Mouse (Mus musculus) neutrophil, adult 59 days (primary cell): ENCODE measurements around the gene Os9. TPM values are rescaled to one million over a fixed set of nuclear protein-coding genes. Genes with fewer than 3 reads are reported as not detected.

Source experiments
- total RNA-seq, 2 experiments: library from RNA; stranded (reverse); gene quantifications; 1 replicate in 1 of 2; 2 replicates in 1 of 2; pipeline ENCODE4 v1.2.4; 2023

Gene Os9
- total RNA-seq, result 100 to 1,000 TPM; 106 to 107 TPM

DNA sequence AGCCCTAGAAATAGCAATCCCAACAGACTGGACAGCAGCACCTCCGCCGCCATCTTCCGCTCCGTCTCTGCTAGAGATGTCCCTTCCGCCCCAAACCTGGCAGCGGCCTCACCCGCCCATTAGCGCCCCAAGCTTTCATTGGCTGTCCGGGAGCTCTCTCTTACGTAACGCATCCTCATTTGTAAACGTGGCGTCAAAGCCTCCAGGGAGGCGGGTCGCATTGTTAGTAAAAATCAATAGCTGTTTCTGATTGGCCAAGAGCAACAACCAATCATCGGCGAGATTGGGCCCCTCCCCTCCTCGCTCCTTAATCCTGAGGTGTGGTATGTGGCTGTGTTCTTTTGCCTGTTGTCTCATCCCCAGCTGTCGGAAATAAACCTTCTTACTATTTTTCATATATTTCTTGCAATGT is at the start of gene Os9:
Os9 (minus strand) TSS at position 66 of the 412 bp plus-strand sequence.

DNA sequence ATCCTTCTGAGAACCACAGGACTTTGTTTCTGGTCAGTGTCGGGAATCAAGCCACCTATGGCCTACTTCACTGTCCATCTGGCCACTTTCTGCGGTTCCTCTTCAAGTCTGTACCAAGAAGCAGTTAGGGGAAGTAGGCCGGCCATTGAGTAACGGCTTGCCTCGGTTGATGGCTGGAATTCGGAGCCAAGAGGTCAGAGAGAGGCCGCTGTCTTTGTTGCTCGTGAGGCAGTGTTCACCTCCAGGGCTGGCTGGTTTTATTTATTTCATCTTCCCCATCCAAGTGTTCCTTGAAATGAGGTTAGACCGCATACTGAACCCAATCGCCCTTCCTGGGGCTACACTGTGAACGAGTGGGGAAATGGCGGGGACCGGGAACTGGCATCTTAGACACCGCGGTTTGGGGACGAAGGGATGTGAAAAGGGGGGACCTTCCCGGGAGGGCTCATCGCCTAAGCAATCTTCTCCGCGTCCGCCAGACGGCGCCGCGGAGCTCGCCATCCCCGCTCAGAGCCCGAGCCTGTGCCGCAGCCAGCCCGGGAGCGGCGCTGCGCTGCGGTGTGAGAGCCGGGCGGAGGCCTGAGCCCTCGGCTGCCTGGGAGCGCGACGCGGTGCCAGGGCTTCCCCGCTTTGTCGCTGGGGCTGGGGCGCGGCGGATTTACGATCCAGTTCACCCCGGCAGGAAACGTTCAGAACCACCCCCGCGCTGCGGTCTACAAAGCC is 43.9 kb upstream of the Os9 start, which contains the start of gene B4galnt1:
B4galnt1 (plus strand) TSS at position 595 of the 723 bp plus-strand sequence.

DNA sequence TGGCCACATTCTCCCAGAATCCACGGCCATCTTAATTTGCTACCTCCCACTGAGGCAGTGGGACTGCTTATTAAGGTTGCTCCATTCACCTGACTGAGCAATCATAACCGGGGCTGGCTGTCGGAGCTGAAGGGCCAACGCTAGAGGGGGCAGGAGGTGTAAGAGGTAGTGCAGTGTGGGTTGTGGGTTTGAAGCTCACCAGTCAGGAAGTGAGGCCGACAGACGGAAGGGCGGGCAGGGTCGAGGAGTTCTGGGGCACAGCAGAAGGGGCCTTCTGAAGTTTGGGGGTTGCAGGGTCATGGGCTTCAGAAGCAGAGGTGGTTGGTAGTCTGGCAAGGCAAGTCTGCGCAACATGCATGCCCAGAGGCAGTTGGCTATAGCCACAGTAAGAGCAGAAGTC is 45.9 kb downstream of the Os9 start, which contains the start of gene Agap2:
Agap2 (plus strand) TSS at position 205 of the 400 bp plus-strand sequence.

DNA sequence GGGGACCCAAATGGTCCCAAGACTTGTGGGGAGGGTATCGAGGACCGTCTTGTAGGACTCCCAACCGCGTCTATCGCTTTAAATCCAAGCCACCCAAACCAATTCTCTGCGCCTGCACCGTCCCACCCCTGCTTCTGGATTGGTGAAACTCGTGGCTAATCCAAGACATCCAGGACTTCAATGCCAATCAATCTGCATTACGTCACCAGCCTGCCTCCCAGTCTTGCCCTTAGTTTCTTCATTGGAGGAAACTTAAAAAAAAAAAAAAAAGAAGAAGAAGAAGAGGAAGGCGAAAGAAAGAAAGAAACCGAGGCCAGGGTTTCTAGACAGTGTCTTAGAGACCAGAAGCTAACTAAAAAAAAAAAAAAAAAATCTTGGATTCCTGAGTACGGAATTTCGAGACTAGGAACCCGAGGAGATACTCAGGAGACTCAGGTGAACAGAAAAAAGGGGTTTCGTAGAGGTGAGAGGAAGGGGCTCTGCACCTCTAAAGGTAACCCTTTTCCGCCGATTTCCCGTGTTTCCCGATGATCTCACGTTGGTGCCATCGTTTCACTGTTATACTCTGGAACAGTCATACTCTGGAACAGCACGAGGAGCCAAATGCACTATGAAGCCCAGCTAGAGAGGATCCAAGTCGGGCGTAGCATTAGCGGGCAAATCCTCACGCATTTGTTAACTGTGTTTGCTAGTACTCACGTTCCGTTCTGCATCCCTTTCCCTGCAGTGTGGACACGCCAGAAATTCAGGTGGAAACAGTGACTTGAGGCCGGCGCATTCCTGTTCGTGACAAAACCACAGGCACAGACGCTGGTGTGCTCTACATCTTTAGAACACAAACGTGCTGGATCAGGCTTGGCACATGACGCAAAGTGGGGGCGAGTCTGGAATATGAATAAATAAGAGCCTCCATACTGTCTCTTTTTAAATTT is 50.5 kb downstream of the Os9 start, which contains the start of gene Tspan31:
Tspan31 (minus strand) TSS at position 75 of the 932 bp plus-strand sequence.

DNA sequence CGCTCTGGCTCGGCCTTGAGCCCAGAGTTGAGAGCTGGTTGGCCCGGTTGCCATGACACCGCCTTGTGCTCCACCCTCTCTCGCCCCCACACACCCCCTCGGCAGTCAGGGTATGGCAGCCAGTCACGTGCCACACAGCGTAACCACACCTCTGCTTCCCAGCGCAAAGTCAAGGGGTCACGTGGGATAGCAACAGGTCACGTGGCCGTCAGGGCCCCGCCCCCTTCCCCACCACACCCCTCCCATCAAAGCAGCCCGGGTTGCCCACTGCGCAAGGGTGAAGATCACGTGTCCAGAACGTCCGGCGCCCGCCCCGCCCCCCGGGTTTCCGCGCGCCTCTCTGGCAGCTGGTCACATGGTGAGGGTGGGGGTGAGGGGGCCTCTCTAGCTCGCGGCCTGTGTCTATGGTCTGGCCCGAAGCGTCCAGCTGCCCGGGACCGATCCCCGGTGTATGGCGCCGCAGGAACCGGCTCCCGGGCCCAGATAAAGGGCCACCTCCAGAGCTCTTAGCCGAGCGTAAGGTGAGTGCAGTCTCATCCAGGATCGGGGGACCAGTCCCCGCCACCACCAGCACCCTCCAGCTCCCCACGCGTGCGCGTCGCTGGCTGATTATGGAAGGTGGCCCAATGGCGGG is 57.6 kb downstream of the Os9 start, which contains the start of gene Cdk4:
Cdk4 (plus strand) TSS at position 296 of the 634 bp plus-strand sequence.

GRCm38 (mm10) chr10:127059968-127060916 is 60.7 kb downstream of the Os9 start, which contains the start of gene March9:
TSS of gene March9 (minus strand) at chr10:127060184.

GRCm38 (mm10) chr10:127047954-127048353 is 73.0 kb downstream of the Os9 start, which contains the start of gene Cyp27b1:
TSS of gene Cyp27b1 (plus strand) at chr10:127048250.

Other genes starting within 250 kb of the Os9 start
- 1 to 10 TPM; 2.5 to 3.8 TPM for gene Atp23, start 219.8 kb downstream of the Os9 start, total RNA-seq
- 100 to 1,000 TPM; 115 to 116 TPM for gene Ctdsp2, start 142.4 kb downstream of the Os9 start, total RNA-seq
- 1 to 10 TPM in 1 of 2 experiments, under 1 TPM in 1; 0.15 to 1.1 TPM for gene Avil, start 120.4 kb downstream of the Os9 start, total RNA-seq
- gene Tsfm, start 90.3 kb downstream of the Os9 start, total RNA-seq, result 10 to 100 TPM; 10.6 to 12.4 TPM
- gene Mettl1, start 79.7 kb downstream of the Os9 start, total RNA-seq, result 1 to 10 TPM; 4.9 to 5.1 TPM
- under 1 TPM in 1 of 2 experiments, not detected in 1; 0.24 TPM for gene Eef1akmt3, start 79.6 kb downstream of the Os9 start, total RNA-seq
- under 1 TPM in 1 of 2 experiments, not detected in 1; 0.73 TPM for gene Cyp27b1, start 72.9 kb downstream of the Os9 start, total RNA-seq
- gene March9, start 60.9 kb downstream of the Os9 start, total RNA-seq, result under 1 TPM in 1 of 2 experiments, not detected in 1; 0.11 TPM
- gene Cdk4, start 57.6 kb downstream of the Os9 start, total RNA-seq, result 100 to 1,000 TPM; 114 to 127 TPM
- gene Tspan31, start 50.9 kb downstream of the Os9 start, total RNA-seq, result 10 to 100 TPM; 22.0 to 22.1 TPM
- gene Agap2, start 45.8 kb downstream of the Os9 start, total RNA-seq, result 10 to 100 TPM; 43.8 to 49.3 TPM
- 100 to 1,000 TPM; 104 to 113 TPM for gene B4galnt1, start 44.1 kb upstream of the Os9 start, total RNA-seq
- gene Slc26a10, start 59.5 kb upstream of the Os9 start, total RNA-seq, result not detected
- under 1 TPM; 0.56 to 0.73 TPM for gene Arhgef25, start 69.0 kb upstream of the Os9 start, total RNA-seq
- gene Dtx3, start 74.6 kb upstream of the Os9 start, total RNA-seq, result 10 to 100 TPM; 13.1 to 15.4 TPM
- 10 to 100 TPM; 27.5 to 28.8 TPM for gene Pip4k2c, start 90.5 kb upstream of the Os9 start, total RNA-seq
- under 1 TPM; 0.26 to 0.58 TPM for gene Kif5a, start 142.2 kb upstream of the Os9 start, total RNA-seq
- 100 to 1,000 TPM; 106 to 116 TPM for gene Dctn2, start 145.2 kb upstream of the Os9 start, total RNA-seq
- gene Mbd6, start 167.9 kb upstream of the Os9 start, total RNA-seq, result 100 to 1,000 TPM; 141 to 142 TPM
- 10 to 100 TPM; 35.8 to 38.0 TPM for gene Mars, start 190.7 kb upstream of the Os9 start, total RNA-seq
- gene Arhgap9, start 200.8 kb upstream of the Os9 start, total RNA-seq, result 100 to 1,000 TPM; 264 to 270 TPM
- gene Gli1, start 220.8 kb upstream of the Os9 start, total RNA-seq, result not detected
- not detected for gene Inhbe, start 233.3 kb upstream of the Os9 start, total RNA-seq
- not detected for gene Inhbc, start 249.3 kb upstream of the Os9 start, total RNA-seq